Mouse (Mus musculus): ENCODE results near the gene March10. TPM values are rescaled to one million over a fixed set of nuclear protein-coding genes. Genes with fewer than 3 reads are reported as not detected.

Gene March10
- total RNA-seq, 2 experiments from 2014 or later = not detected

- peak; percentile 52 for ATAC-seq (replicated peaks; ENCODE audit: poor library complexity)
Observed at GRCm38 (mm10) chr11:105414009-105414408, 42.5 kb downstream of the March10 start.

GRCm38 (mm10) chr11:105409408-105409807, 47.1 kb downstream of the March10 start:
- ATAC-seq (replicated peaks; ENCODE audit: poor library complexity) = no peak

DNA sequence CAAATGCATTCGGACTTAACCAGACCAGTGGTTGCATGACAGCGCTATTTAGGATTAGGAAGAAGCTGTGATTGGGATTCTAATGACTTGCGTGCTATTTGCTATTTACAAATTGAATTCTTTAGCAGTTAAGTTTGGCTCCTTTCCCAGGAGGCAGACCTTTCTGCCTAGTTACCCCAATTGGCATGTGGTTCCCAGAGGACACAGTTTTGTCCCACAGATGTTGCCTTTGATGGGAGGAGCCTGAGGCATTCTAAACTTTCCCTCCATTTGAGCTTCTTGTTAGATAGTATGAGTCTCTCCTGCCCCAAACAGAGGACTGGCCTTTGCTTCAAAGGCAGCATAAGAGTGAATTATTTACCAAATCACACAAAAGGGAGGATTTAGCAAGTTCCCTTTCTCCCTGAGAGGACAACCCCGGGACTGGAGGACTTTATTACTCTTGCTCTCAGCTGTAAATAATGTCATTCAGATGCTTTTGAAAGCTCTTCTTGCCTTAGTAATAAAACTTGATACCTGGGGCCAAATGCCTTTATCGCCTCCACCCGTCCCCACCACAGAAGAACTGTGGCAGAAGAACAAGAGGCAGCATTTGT, 48.6 kb downstream of the March10 start:
- no peak for ATAC-seq (replicated peaks; ENCODE audit: poor library complexity)

DNA sequence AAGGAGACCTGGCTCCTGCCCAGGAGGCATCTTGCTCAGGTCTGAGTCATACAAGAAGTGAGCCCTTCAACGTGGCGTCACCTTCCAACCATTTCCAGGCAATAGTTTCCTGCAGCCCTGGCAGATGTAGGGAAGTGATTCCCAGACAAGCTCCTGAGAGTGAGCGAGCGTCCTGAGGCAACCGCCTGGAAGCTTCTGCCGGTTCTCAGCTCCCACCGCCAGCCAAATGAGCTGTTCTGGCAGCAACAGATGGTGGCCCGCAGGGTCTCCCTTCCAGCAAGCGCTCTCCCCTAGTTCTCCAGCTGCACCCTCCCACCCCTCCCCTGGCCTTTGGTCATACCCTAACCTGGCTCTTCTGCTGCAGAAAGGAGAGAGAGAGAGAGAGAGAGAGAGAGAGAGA, 54.2 kb downstream of the March10 start:
- ATAC-seq (replicated peaks; ENCODE audit: poor library complexity) = no peak

GRCm38 (mm10) chr11:105390290-105390689, 66.2 kb downstream of the March10 start:
- no peak for ATAC-seq (replicated peaks; ENCODE audit: poor library complexity)

- no peak for ATAC-seq (replicated peaks; ENCODE audit: poor library complexity)
Observed at GRCm38 (mm10) chr11:105388636-105389035, 67.9 kb downstream of the March10 start.

GRCm38 (mm10) chr11:105385266-105385665, 71.3 kb downstream of the March10 start:
- ATAC-seq (replicated peaks; ENCODE audit: poor library complexity) = no peak

GRCm38 (mm10) chr11:105375821-105376235, 80.7 kb downstream of the March10 start:
- ATAC-seq (replicated peaks; ENCODE audit: poor library complexity) = no peak

- ATAC-seq (replicated peaks; ENCODE audit: poor library complexity) = peak; percentile 39; the same call in 1 of the 2 replicates
Observed at GRCm38 (mm10) chr11:105374526-105375175, 81.9 kb downstream of the March10 start.

GRCm38 (mm10) chr11:105373881-105374280, 82.7 kb downstream of the March10 start:
- ATAC-seq (replicated peaks; ENCODE audit: poor library complexity) = no peak

DNA sequence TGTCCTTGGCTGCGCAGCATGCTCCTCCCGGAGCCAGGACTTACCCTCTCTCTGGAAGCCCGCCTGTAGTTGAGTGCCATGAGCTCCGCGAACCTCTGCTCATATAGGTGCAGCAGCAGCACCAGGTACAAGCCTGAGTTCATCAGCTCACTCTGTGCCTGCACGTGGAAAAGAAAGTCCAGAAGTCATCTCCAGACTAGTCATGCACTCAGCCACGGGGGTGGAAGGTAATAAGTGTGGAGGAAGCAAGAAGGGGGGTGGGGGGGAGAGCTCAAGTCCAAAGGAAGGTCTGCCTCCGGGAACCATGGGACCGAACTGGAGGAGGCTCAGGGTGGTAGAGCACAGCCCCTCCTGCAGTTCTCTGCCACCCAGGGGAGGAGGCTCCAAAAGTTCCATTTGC, 84.7 kb downstream of the March10 start:
- ATAC-seq (replicated peaks; ENCODE audit: poor library complexity) = no peak

DNA sequence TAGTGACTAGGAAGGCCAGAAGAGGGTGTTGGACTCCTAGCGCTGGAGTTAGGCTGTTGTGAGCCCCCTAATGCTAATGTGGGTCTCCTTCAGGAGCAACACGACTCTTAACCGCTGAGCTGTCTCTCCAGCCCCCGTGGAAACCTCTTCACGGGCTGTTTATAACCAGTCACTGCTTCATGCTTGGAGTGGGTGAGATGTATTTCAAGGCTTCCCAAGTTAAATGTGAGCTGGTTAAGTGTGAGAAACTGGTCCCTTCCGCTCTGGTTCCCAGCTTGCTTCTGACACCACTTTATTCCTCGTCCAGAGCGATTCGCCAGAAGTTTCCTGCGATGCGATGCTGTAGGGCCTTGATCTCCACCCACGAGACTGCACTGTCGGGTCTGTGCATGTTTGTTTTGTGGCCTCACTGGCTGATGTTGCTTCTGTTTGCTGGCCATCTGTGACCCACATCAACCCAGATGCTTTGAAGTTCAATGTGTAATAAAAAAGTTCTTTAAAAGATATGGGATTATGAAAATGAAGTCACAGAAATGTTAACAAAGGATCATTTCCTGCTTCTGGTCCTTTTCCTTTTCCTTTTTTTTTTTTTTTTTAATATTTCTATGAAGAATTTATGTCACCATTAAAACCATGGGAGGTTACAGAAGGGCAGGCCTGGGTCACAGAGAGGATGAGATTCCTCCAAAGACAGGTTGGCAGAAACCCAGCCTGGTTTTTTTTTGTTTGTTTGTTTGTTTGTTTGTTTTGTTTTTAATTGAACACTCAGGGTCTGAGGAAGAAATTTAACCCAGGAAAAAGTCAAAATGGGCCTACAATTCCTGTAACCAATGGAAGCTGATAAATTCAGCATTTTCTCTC, 86.8 kb downstream of the March10 start:
- ATAC-seq (replicated peaks; ENCODE audit: poor library complexity) = no peak

DNA sequence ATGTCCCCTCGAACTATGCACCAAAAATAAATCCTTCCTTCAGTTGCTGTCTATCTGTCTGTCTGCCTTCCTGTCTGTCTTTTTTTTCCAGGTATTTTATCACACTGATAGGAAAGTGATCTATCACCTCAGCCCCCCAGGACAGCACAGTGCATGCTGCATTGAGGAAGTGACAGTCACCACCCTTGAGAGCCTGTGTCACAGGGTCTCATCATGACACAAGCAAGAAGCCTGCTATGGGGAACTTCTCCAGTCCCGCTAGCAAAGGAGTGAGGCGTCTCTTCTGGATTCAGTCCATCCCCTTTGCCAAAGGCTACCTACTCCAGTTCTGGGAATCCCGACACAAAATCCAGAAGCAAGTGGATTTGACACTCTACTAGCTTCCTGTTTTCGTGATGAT, 87.7 kb downstream of the March10 start:
- 0 out of 2 replicates have a peak, but pooled peaks have one; percentile 10 for ATAC-seq (replicated peaks; ENCODE audit: poor library complexity)

DNA sequence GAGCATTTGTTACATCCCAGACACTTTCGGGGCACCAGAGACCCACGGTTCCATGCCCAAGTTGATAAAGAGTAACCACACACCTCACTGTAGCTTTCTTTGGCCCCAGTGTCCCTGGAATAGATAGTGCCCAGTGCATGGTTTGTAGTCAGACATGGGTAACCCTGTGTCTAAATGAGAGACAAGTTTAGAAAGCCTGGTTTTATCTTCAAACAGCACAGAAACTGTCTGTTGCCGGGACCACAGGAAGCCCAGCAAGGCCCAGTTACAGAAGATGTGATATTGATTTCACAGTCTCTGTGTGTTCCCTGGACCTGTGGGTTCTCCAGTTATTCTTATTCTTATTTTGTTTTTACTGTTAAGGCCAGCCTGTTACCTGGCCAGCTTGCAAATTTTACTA, 89.4 kb downstream of the March10 start:
- ATAC-seq (replicated peaks; ENCODE audit: poor library complexity) = peak; percentile 12; the same call in 1 of the 2 replicates

- peak; percentile 81 for ATAC-seq (replicated peaks; ENCODE audit: poor library complexity)
Observed at GRCm38 (mm10) chr11:105366051-105366450, 90.5 kb downstream of the March10 start.

- peak; percentile 3 for ATAC-seq (replicated peaks; ENCODE audit: poor library complexity)
Observed at GRCm38 (mm10) chr11:105365611-105366010, 90.9 kb downstream of the March10 start.

DNA sequence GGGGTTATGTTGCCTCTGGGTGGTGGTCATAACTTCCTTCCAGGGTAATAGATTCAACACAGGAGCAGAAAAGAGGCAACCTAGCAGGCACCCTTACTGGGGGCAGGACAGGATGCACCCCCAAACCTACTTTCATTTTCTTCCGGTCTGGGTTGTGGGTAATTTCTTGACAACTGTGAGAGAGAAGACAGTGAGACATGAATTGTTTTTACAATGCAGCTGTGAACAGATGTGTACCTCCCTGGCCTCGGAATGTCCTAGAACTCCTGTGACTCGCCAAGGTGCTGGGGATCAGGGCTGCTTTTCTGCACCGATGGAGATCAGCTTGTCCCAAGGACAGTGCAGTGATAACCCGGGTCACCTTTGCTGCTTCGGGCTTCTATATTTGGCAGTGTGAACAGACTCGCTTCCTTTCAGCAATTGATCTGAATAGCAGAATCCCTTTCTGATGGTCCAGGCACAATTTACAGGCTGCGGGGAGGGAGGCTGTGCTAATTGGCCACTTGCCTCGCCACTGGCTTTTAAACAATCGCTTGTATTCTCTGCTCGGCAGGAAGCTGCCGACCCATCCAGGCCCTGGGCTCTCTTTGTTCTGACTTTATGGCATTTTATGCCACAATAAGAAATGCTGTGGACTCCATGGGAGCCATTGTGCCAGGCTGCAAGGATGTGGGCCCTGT, 92.0 kb downstream of the March10 start:
- ATAC-seq (replicated peaks; ENCODE audit: poor library complexity) = no peak

DNA sequence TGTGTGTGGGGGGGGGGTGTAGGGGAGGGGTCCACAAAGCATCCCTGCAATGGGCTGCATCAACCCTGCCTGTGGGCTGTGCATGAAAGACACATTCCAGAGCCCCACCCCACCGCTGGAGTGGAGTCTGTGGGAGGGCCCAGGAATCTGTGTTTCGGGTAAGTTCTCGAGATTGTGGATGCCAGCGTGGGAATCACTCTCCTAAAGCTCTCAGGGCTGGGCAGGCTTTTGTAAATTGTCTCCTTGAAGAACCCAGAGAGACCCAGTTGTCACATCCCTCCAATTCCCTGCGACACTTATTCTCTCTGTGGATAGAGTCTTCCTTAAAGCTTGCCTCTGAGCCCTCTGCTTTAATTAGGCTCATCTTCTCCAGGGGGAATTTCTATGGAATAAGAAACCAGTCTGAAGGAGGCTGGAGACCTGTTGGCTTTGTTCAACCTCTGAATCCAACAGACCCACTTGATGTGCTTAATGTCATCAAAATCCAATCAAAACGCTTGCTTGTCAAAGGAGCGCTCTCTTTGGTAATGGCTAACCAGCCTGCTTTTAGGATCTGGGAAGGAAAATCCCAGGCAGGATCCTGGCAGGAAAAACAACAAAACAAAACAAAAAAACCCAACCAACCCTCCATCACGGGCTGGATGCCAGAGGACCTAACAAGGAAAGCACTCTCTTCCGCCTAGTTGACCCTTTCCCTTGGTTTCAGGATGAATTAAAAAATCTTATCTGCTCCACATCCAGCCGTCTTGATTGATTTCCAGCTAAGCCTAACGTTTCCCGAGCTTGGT, 92.7 kb downstream of the March10 start:
- no peak for ATAC-seq (replicated peaks; ENCODE audit: poor library complexity)

DNA sequence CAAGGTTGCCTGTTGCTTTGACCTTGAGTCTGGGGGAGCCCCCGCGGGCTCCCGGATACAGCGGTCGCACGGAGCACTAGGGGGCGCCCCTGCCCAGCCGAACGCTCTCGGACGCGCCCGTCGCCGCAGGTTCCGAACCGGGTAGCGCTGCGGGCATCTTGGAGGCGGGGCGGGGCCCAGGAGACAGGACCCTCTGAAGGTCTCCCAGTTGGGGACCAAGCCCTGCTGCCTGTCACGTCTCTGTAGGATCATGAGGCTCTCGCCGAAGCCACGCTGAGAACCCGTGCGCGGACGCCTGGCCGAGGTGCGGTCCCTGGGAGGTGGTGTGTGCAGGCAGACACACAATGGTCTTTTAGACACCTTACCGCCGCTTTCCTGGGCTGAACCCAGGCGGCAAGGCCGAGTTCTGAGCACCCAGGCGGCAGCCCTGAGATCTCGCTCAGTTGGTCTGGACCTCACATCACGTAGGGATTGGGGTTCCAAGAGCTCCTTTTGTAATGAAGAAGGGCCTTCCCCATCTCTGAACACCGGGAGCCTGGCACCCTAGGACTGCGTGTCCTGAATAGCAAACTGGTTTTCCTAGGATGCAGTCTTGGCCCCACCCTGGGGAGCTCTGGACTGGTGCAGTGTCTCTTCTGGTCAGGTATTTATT, 93.5 kb downstream of the March10 start:
- peak; percentile 62 for ATAC-seq (replicated peaks; ENCODE audit: poor library complexity)

All from megakaryocyte progenitor cell, adult 5-6 weeks (primary cell).